Mouse (Mus musculus) kidney, adult 18-20 months (tissue): ENCODE results near the gene Grb7.

Experiments
- DNase-seq: peaks from one replicate; pipeline ENCODE4 v3.0.0; 2021

Grb7 gene

GRCm38 (mm10) chr11:98446562-98447474, 624 bp downstream of the Grb7 start:
- DNase-seq, result peak; percentile 85

- no peak for DNase-seq
Measured at GRCm38 (mm10) chr11:98447475-98447834, 1.3 kb downstream of the Grb7 start.

GRCm38 (mm10) chr11:98448191-98448790, 2.1 kb downstream of the Grb7 start:
- peak; percentile 80 for DNase-seq

GRCm38 (mm10) chr11:98449419-98449818, 3.2 kb downstream of the Grb7 start:
- DNase-seq, result peak; percentile 37

- DNase-seq, result peak; percentile 71
Measured at GRCm38 (mm10) chr11:98449921-98450771, 4.0 kb downstream of the Grb7 start.

- no peak for DNase-seq
Measured at GRCm38 (mm10) chr11:98455484-98455883, 9.3 kb downstream of the Grb7 start.

- no peak for DNase-seq
Measured at GRCm38 (mm10) chr11:98456545-98456944, 10.4 kb downstream of the Grb7 start.

GRCm38 (mm10) chr11:98456945-98457344, 10.8 kb downstream of the Grb7 start:
- no peak for DNase-seq

GRCm38 (mm10) chr11:98457367-98458120, 11.3 kb downstream of the Grb7 start:
- peak; percentile 89 for DNase-seq

GRCm38 (mm10) chr11:98458121-98458990, 12.2 kb downstream of the Grb7 start:
- DNase-seq, result no peak

- DNase-seq, result no peak
Measured at GRCm38 (mm10) chr11:98459071-98459741, 13.0 kb downstream of the Grb7 start.

GRCm38 (mm10) chr11:98459860-98460259, 13.7 kb downstream of the Grb7 start:
- DNase-seq, result no peak

- DNase-seq, result no peak
Measured at GRCm38 (mm10) chr11:98461109-98461720, 15.0 kb downstream of the Grb7 start.

- no peak for DNase-seq
Measured at GRCm38 (mm10) chr11:98462255-98462654, 16.1 kb downstream of the Grb7 start.

GRCm38 (mm10) chr11:98463911-98464310, 17.7 kb downstream of the Grb7 start:
- DNase-seq, result no peak

- no peak for DNase-seq
Measured at GRCm38 (mm10) chr11:98464516-98464915, 18.3 kb downstream of the Grb7 start.

- DNase-seq, result no peak
Measured at GRCm38 (mm10) chr11:98469761-98470714, 23.8 kb downstream of the Grb7 start.

- no peak for DNase-seq
Measured at GRCm38 (mm10) chr11:98470795-98471194, 24.6 kb downstream of the Grb7 start.

- DNase-seq, result no peak
Measured at GRCm38 (mm10) chr11:98472696-98473095, 26.5 kb downstream of the Grb7 start.
